Mouse (Mus musculus) embryonic fibroblast, embryonic 13.5 days (primary cell): ENCODE data around the gene Cpm. TPM values are rescaled to one million over a fixed set of nuclear protein-coding genes. Genes with fewer than 3 reads are reported as not detected.

ENCODE experiments used
- H3K27ac ChIP-seq: 2 replicates; pipeline ENCODE4 v1.5.1; 2012; ENCODE audit warnings: low read length, control low read depth, inconsistent platforms; ENCODE audit not compliant: insufficient read depth
- H3K4me1 ChIP-seq: 2 replicates; pipeline ENCODE4 v1.6.1; 2011; ENCODE audit warnings: low read length; ENCODE audit not compliant: control insufficient read depth, insufficient read depth
- H3K4me3 ChIP-seq: 2 replicates; pipeline ENCODE4 v1.5.1; 2011; ENCODE audit warnings: mild to moderate bottlenecking, control low read depth, low read length; ENCODE audit not compliant: insufficient read depth
- CTCF ChIP-seq: IDR thresholded peaks from 2 replicates; pipeline ENCODE4 v1.5.1; 2011; ENCODE audit warnings: mild to moderate bottlenecking, control low read depth, low read length, moderate library complexity, borderline replicate concordance; ENCODE audit not compliant: insufficient read depth
- POLR2A ChIP-seq: IDR thresholded peaks from 2 replicates; pipeline ENCODE4 v1.6.1; 2011; ENCODE audit warnings: low read depth, mild to moderate bottlenecking, control low read depth, low read length, moderate library complexity
- polyA plus RNA-seq: library from polyadenylated mRNA; stranded (reverse); fragments of >200 nt; gene quantifications from 2 replicates; pipeline ENCODE4 v1.2.4, GENCODE M21; 2011; ENCODE audit warnings: low read depth; ENCODE audit not compliant: missing spikeins, insufficient read length

The Cpm gene
- 1.4 and 1.6 TPM in 2 replicates for polyA plus RNA-seq

GRCm38 (mm10) chr10:117629169-117629971, at the start of gene Cpm:
Cpm (plus strand) TSS chr10:117629500.
- peak within 1 kb of the TSS; percentile 48 for H3K4me3 ChIP-seq
- TF ChIP-seq POLR2A, result peak; percentile 67
- no peak for TF ChIP-seq CTCF
- H3K4me1 ChIP-seq, result no peaks in the 10 kb centered on the region
- H3K27ac ChIP-seq, result no peak within 1 kb of the TSS

- TF ChIP-seq POLR2A, result no peak
- no peak for TF ChIP-seq CTCF
- no peak overlapping the region for H3K4me3 ChIP-seq
- no peak overlapping the region for H3K27ac ChIP-seq
- no peaks in the 10 kb centered on the region for H3K4me1 ChIP-seq
Observed at GRCm38 (mm10) chr10:117579771-117580284, 49.5 kb upstream of the Cpm start.

- Histone ChIP-seq H3K4me1 (no peaks in the 10 kb centered on the region), H3K27ac (no peak overlapping the region), H3K4me3 (no peak overlapping the region)
- TF ChIP-seq CTCF, result no peak
- no peak for TF ChIP-seq POLR2A
Observed at GRCm38 (mm10) chr10:117580405-117580804, 48.9 kb upstream of the Cpm start.

GRCm38 (mm10) chr10:117581007-117581752, 48.1 kb upstream of the Cpm start:
- TF ChIP-seq CTCF (no peak), POLR2A (no peak)
- Histone ChIP-seq H3K27ac (no peak overlapping the region), H3K4me3 (no peak overlapping the region), H3K4me1 (no peaks in the 10 kb centered on the region)

- Histone ChIP-seq H3K4me3 (no peak overlapping the region), H3K27ac (no peak overlapping the region), H3K4me1 (no peaks in the 10 kb centered on the region)
- no peak for TF ChIP-seq CTCF
- no peak for TF ChIP-seq POLR2A
Observed at GRCm38 (mm10) chr10:117581753-117582062, 47.6 kb upstream of the Cpm start.

- Histone ChIP-seq H3K27ac (no peak overlapping the region), H3K4me1 (no peaks in the 10 kb centered on the region), H3K4me3 (no peak overlapping the region)
- TF ChIP-seq CTCF, result no peak
- TF ChIP-seq POLR2A, result no peak
Observed at GRCm38 (mm10) chr10:117583155-117584061, 45.9 kb upstream of the Cpm start.

- Histone ChIP-seq H3K27ac (no peak overlapping the region), H3K4me1 (no peaks in the 10 kb centered on the region), H3K4me3 (no peak overlapping the region)
- TF ChIP-seq POLR2A (no peak), CTCF (no peak)
Observed at GRCm38 (mm10) chr10:117584102-117584501, 45.2 kb upstream of the Cpm start.

- H3K27ac ChIP-seq, result no peak overlapping the region
Observed at GRCm38 (mm10) chr10:117584566-117585515, 44.5 kb upstream of the Cpm start.

More at GRCm38 (mm10) chr10:117584566-117585515, 44.5 kb upstream of the Cpm start:
- TF ChIP-seq CTCF, result no peak
- no peak for TF ChIP-seq POLR2A
- H3K4me3 ChIP-seq, result no peak overlapping the region
- no peaks in the 10 kb centered on the region for H3K4me1 ChIP-seq
